Mouse (Mus musculus) kidney, postnatal 25 days (tissue): ENCODE results near the gene Ppp1r37.
"Not testable (repeated sequence)": the region's sequence is repeated elsewhere in the genome, so short reads cannot be mapped to it uniquely, and the experiment has no call there.

Source experiments
- DNase-seq, 2 experiments: peaks; one replicate each; pipeline ENCODE4 v3.0.0; 2021; ENCODE audit warnings: mixed read lengths in 2 of 2

The Ppp1r37 gene

GRCm38 (mm10) chr7:19534676-19535075, 28.2 kb downstream of the Ppp1r37 start:
- DNase-seq: no peak

- DNase-seq: no peak
Measured at GRCm38 (mm10) chr7:19532240-19532639, 30.6 kb downstream of the Ppp1r37 start.

GRCm38 (mm10) chr7:19531077-19531476, 31.8 kb downstream of the Ppp1r37 start:
- no peak for DNase-seq

- DNase-seq: no peak
Measured at GRCm38 (mm10) chr7:19525105-19525481, 37.8 kb downstream of the Ppp1r37 start.

- DNase-seq: no peak
Measured at GRCm38 (mm10) chr7:19524420-19525104, 38.3 kb downstream of the Ppp1r37 start.

GRCm38 (mm10) chr7:19523757-19524419, 39.0 kb downstream of the Ppp1r37 start:
- DNase-seq: peak in 1 of 2 experiments; percentile 55

GRCm38 (mm10) chr7:19523017-19523756, 39.7 kb downstream of the Ppp1r37 start:
- no peak for DNase-seq

GRCm38 (mm10) chr7:19520032-19520431, 42.8 kb downstream of the Ppp1r37 start:
- DNase-seq: no peak

GRCm38 (mm10) chr7:19517652-19518365, 45.1 kb downstream of the Ppp1r37 start, which contains the start of gene Nkpd1:
TSS of gene Nkpd1 (plus strand) at chr7:19517838.
- DNase-seq: peak in 1 of 2 experiments; percentile 62

GRCm38 (mm10) chr7:19512353-19512752, 50.5 kb downstream of the Ppp1r37 start:
- DNase-seq: no peak

GRCm38 (mm10) chr7:19511934-19512333, 50.9 kb downstream of the Ppp1r37 start:
- not testable (repeated sequence) for DNase-seq

GRCm38 (mm10) chr7:19509786-19510185, 53.1 kb downstream of the Ppp1r37 start:
- no peak for DNase-seq

- DNase-seq: no peak
Measured at GRCm38 (mm10) chr7:19508924-19509568, 53.8 kb downstream of the Ppp1r37 start.

- peak; percentile 95 to 97 for DNase-seq
Measured at GRCm38 (mm10) chr7:19508150-19508923, 54.5 kb downstream of the Ppp1r37 start, which contains the start of the genes Bloc1s3 and Trappc6a. TSS of gene Bloc1s3 (minus strand) at chr7:19508367. TSS of gene Trappc6a (plus strand) at chr7:19508395.

- DNase-seq: no peak
Measured at GRCm38 (mm10) chr7:19507612-19507981, 55.3 kb downstream of the Ppp1r37 start.

GRCm38 (mm10) chr7:19506969-19507611, 55.8 kb downstream of the Ppp1r37 start:
- DNase-seq: peak; percentile 68

- no peak for DNase-seq
Measured at GRCm38 (mm10) chr7:19506326-19506725, 56.5 kb downstream of the Ppp1r37 start.

GRCm38 (mm10) chr7:19503481-19504068, 59.3 kb downstream of the Ppp1r37 start:
- peak; percentile 53 to 66 for DNase-seq

- DNase-seq: no peak
Measured at GRCm38 (mm10) chr7:19501658-19502057, 61.2 kb downstream of the Ppp1r37 start.
